Mouse (Mus musculus) kidney, postnatal 0 days (tissue): ENCODE measurements around the gene Abhd12. TPM values are rescaled to one million over a fixed set of nuclear protein-coding genes. Genes with fewer than 3 reads are reported as not detected.

ENCODE experiments used
- ATAC-seq: fragments of 200-750 bp; cut with Nextera tagmentation; replicated peaks from 2 replicates; pipeline ENCODE4 v1.8.0; 2017; ENCODE audit warnings: low read depth, moderate number of reproducible peaks, moderate TSS enrichment, moderate library complexity; ENCODE audit not compliant: low FRiP score
- DNase-seq: peaks from one replicate; pipeline ENCODE4 v3.0.0-alpha.2; 2016; ENCODE audit warnings: low spot score
- H3K27ac ChIP-seq: fragments of 300-500 bp; sonication (generic); 2 replicates; pipeline ENCODE4 v1.5.1; 2014; ENCODE audit warnings: mild to moderate bottlenecking
- H3K27me3 ChIP-seq: fragments of 300-500 bp; sonication (generic); 2 replicates; pipeline ENCODE4 v1.6.1; 2014; ENCODE audit warnings: low read length, mixed read lengths; ENCODE audit not compliant: insufficient read depth
- H3K36me3 ChIP-seq: fragments of 300-500 bp; sonication (generic); 2 replicates; pipeline ENCODE4 v1.6.1; 2014; ENCODE audit warnings: low read length, mixed read lengths; ENCODE audit not compliant: insufficient read depth
- H3K4me1 ChIP-seq: fragments of 300-500 bp; sonication (generic); replicated peaks from 2 replicates; pipeline ENCODE4 v1.6.1; 2014; ENCODE audit warnings: antibody characterized with exemption, low read length, mixed read lengths; ENCODE audit not compliant: insufficient read depth
- H3K4me2 ChIP-seq: fragments of 300-500 bp; sonication (generic); 2 replicates; pipeline ENCODE4 v1.6.1; 2014; ENCODE audit warnings: mild to moderate bottlenecking, low read length, moderate library complexity, mixed read lengths
- H3K4me3 ChIP-seq: fragments of 300-500 bp; sonication (generic); replicated peaks from 2 replicates; pipeline ENCODE4 v1.5.1; 2014; ENCODE audit warnings: low read depth, low read length
- H3K9ac ChIP-seq: fragments of 300-500 bp; sonication (generic); 2 replicates; pipeline ENCODE4 v1.6.1; 2014; ENCODE audit warnings: low read depth, low read length
- H3K9me3 ChIP-seq: fragments of 300-500 bp; sonication (generic); replicated peaks from 2 replicates; pipeline ENCODE4 v1.6.1; 2016; ENCODE audit warnings: low read length, inconsistent platforms, mixed read lengths
- CTCF ChIP-seq: IDR thresholded peaks from 2 replicates; pipeline ENCODE4 v1.5.1; 2016; ENCODE audit warnings: antibody characterized with exemption, low read depth, mild to moderate bottlenecking, moderate library complexity
- WGBS: fragments of 180-500 bp; shearing (Covaris S2); extraction: QIAGEN DNeasy Blood & Tissue Kit; methylation state at CpG from one replicate; pipeline ENCODE4 v1.1.7; 2014; 5-methylcytosine and 5-hydroxymethylcytosine counted together
- polyA plus RNA-seq: library from polyadenylated mRNA; unstranded; fragments of >200 nt; fragmentation: Nextera tagmentation; extraction: Ambion mirVana; gene quantifications from 2 replicates; pipeline ENCODE4 v1.2.1, GENCODE M21; 2015

The Abhd12 gene
- polyA plus RNA-seq, 1 experiment from 2014 or later, result 71.3 TPM

DNA sequence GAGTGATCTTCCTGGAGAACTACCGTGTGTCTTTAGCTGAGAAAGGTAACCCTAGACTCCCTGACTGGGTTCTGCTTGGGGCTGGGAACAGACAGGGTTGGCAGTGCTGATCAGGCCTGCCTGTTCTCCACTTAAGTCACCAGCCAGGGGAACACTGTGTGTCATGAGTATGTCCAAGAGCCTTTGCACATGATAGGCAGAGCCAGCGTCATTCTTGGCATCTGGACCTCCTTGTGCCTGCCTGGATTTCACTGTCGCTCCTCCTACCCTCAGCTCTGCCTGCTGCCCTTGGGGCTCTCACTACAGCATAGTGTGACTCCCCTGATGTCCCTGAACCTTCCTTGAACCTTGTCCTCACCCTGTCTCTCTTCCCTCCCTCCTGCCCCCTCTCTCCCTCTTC, 78.1 kb downstream of the Abhd12 start:
- TF ChIP-seq CTCF, result no peak

GRCm38 (mm10) chr2:150822987-150823386, 81.6 kb downstream of the Abhd12 start:
- WGBS, result 83% methylated on average over 8 of the region's 8 CpGs
- ATAC-seq, result no peak
- Histone ChIP-seq H3K4me1 (no peaks in the 10 kb centered on the region), H3K27ac (no peak overlapping the region), H3K4me3 (no peak overlapping the region), H3K36me3 (peaks cover 67% of the 10 kb centered on the region), H3K4me2 (no peak overlapping the region), H3K9ac (no peak overlapping the region), H3K27me3 (no peaks in the 10 kb centered on the region), H3K9me3 (no peaks in the 10 kb centered on the region)
- TF ChIP-seq CTCF, result no peak
- DNase-seq, result no peak

More for the DNA sequence above, 78.1 kb downstream of the Abhd12 start:
- Histone ChIP-seq H3K4me2 (no peak overlapping the region), H3K4me1 (no peaks in the 10 kb centered on the region), H3K27me3 (no peaks in the 10 kb centered on the region), H3K9me3 (no peaks in the 10 kb centered on the region), H3K4me3 (no peak overlapping the region), H3K27ac (no peak overlapping the region), H3K9ac (no peak overlapping the region), H3K36me3 (peaks cover 67% of the 10 kb centered on the region)
- 84% methylated on average over 3 of the region's 3 CpGs for WGBS
- DNase-seq (no peak), ATAC-seq (no peak)

GRCm38 (mm10) chr2:150820720-150821119, 83.8 kb downstream of the Abhd12 start:
- Histone ChIP-seq H3K9me3 (no peaks in the 10 kb centered on the region), H3K4me3 (no peak overlapping the region), H3K27me3 (no peaks in the 10 kb centered on the region), H3K36me3 (peaks cover 65% of the 10 kb centered on the region), H3K4me1 (no peaks in the 10 kb centered on the region), H3K9ac (no peak overlapping the region), H3K4me2 (no peak overlapping the region), H3K27ac (no peak overlapping the region)
- no peak for TF ChIP-seq CTCF
- 90% methylated on average over 8 of the region's 8 CpGs for WGBS
- ATAC-seq, result no peak
- no peak for DNase-seq

- no peaks in the 10 kb centered on the region for H3K27me3 ChIP-seq
- no peak overlapping the region for H3K4me3 ChIP-seq
- H3K27ac ChIP-seq, result no peak overlapping the region
- 81% methylated on average over 8 of the region's 8 CpGs for WGBS
- no peak overlapping the region for H3K4me2 ChIP-seq
- H3K4me1 ChIP-seq, result no peaks in the 10 kb centered on the region
- no peak overlapping the region for H3K9ac ChIP-seq
- ATAC-seq (no peak), DNase-seq (no peak)
- no peak for TF ChIP-seq CTCF
- no peaks in the 10 kb centered on the region for H3K9me3 ChIP-seq
- H3K36me3 ChIP-seq, result peaks cover 54% of the 10 kb centered on the region
Observed at GRCm38 (mm10) chr2:150818742-150819141, 85.8 kb downstream of the Abhd12 start.

GRCm38 (mm10) chr2:150816676-150817402, 87.7 kb downstream of the Abhd12 start:
- H3K27ac ChIP-seq, result no peak overlapping the region
- no peaks in the 10 kb centered on the region for H3K27me3 ChIP-seq
- TF ChIP-seq CTCF, result no peak
- DNase-seq (no peak), ATAC-seq (no peak)
- no peak overlapping the region for H3K4me2 ChIP-seq
- H3K4me1 ChIP-seq, result no peaks in the 10 kb centered on the region
- no peaks in the 10 kb centered on the region for H3K9me3 ChIP-seq
- WGBS, result 94% methylated on average over 18 of the region's 18 CpGs
- no peak overlapping the region for H3K4me3 ChIP-seq
- peaks cover 57% of the 10 kb centered on the region for H3K36me3 ChIP-seq
- H3K9ac ChIP-seq, result no peak overlapping the region

DNA sequence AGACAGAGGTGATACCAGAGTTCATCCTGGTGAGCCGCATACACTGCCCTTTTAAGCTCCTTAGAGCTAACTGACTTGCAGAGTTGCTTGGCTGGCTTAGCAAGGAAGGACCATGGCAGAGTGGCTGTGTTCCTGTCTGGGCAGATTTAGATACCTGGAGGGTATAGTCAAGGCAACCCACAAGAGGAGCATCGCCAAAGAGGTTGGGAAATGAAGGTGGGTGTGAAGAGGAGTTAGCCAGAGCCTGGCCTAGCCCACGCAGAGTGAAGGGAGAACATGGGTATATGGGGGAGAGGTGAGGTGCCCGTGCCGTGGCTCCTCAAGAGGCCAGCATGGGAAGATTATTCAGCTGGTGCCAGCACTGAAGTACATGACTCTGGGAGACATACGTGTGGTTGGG, 91.7 kb downstream of the Abhd12 start:
- Histone ChIP-seq H3K27ac (no peak overlapping the region), H3K4me2 (no peak overlapping the region), H3K4me1 (no peaks in the 10 kb centered on the region), H3K9me3 (no peaks in the 10 kb centered on the region), H3K36me3 (peaks cover 66% of the 10 kb centered on the region), H3K9ac (no peak overlapping the region), H3K4me3 (no peak overlapping the region), H3K27me3 (no peaks in the 10 kb centered on the region)
- DNase-seq (no peak), ATAC-seq (no peak)
- WGBS, result 96% methylated on average over 6 of the region's 6 CpGs
- TF ChIP-seq CTCF, result no peak

GRCm38 (mm10) chr2:150810603-150811002, 93.9 kb downstream of the Abhd12 start:
- no peaks in the 10 kb centered on the region for H3K9me3 ChIP-seq
- DNase-seq (no peak), ATAC-seq (no peak)
- no peak for TF ChIP-seq CTCF
- 84% methylated on average over 5 of the region's 5 CpGs for WGBS
- H3K27ac ChIP-seq, result no peak overlapping the region
- no peaks in the 10 kb centered on the region for H3K27me3 ChIP-seq
- no peak overlapping the region for H3K9ac ChIP-seq
- H3K36me3 ChIP-seq, result peaks cover 63% of the 10 kb centered on the region
- no peak overlapping the region for H3K4me3 ChIP-seq
- no peak overlapping the region for H3K4me2 ChIP-seq
- no peaks in the 10 kb centered on the region for H3K4me1 ChIP-seq
